Mouse (Mus musculus): ENCODE data around the gene C8g. TPM values are rescaled to one million over a fixed set of nuclear protein-coding genes. Genes with fewer than 3 reads are reported as not detected.

C8g gene
- polyA plus RNA-seq, 1 experiment from 2014 or later = 106 TPM

DNA sequence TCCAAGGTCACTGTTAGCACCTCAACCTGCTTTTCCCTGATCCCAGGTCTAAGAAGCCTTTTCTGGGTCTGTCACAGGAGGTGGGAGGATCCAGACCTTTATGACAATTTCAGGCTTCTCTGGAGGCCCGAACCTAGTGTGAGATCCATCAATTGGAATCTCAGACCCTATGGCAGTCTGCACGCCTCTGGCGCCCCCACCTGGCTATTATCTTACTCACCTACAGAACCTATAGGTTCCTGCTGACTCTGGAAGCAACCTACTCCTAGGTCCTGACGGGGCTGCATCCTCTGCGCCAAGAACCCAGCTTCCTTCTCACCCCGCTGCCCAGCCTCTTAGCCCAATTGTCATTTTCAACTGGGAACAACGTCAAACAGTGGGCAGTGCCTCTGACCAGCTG is 18.6 kb downstream of the C8g start:
- DNase-seq (peak; percentile 79), ATAC-seq (no peak)
- H3K36me3 ChIP-seq (replicated peaks; ENCODE audit: insufficient read depth, low read length) = no peaks in the 10 kb centered on the region
- H3K9ac ChIP-seq (replicated peaks) = no peak overlapping the region
- H3K4me1 ChIP-seq (ENCODE audit: insufficient read depth) = peaks cover 9% of the 10 kb centered on the region; the same call in 1 of the 2 replicates
- TF ChIP-seq CTCF (IDR thresholded peaks at IDR 0.05; ENCODE audit: low read depth) = peak; percentile 74
- no peak for TF ChIP-seq EP300 (IDR thresholded peaks at IDR 0.05; ENCODE audit: low read depth)
- WGBS (ENCODE audit: insufficient replicate concordance) = 8% methylated on average over 7 of the region's 7 CpGs
- H3K9me3 ChIP-seq (ENCODE audit: low read length) = no peaks in the 10 kb centered on the region
- no peak overlapping the region for H3K4me2 ChIP-seq (ENCODE audit: low read depth, low read length)
- H3K4me3 ChIP-seq (ENCODE audit: low read depth, low read length) = no peak overlapping the region
- no peaks in the 10 kb centered on the region for H3K27me3 ChIP-seq (ENCODE audit: insufficient read depth, low read length)
- no peak overlapping the region for H3K27ac ChIP-seq (ENCODE audit: low read depth)

DNA sequence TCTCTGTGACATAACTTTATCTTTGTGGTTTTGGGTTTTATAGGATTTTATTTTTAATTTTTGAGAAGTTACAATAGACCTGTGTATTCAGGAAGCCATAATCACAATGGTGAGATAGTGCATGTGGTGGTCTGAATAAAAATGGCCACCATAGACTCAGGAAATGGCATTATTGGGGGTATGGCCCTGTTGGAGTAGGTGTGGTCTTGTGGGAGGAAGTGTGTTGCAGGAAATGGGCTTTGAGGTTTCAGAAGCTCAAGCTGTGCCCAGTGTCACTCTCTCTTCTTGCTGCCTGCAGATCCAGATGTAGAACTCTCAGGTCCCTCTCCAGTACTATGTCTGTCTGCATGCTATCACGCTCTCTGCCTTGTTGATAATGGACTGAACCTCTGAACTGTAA is 21.0 kb downstream of the C8g start:
- H3K9ac ChIP-seq (replicated peaks) = no peak overlapping the region
- WGBS (ENCODE audit: insufficient replicate concordance) = 71% methylated on average over 1 of the region's 1 CpGs
- H3K4me2 ChIP-seq (ENCODE audit: low read depth, low read length) = no peak overlapping the region
- ATAC-seq (no peak), DNase-seq (no peak)
- no peaks in the 10 kb centered on the region for H3K9me3 ChIP-seq (ENCODE audit: low read length)
- peaks cover 8% of the 10 kb centered on the region; the same call in 1 of the 2 replicates for H3K4me1 ChIP-seq (ENCODE audit: insufficient read depth)
- TF ChIP-seq EP300 (IDR thresholded peaks at IDR 0.05; ENCODE audit: low read depth) = no peak
- TF ChIP-seq CTCF (IDR thresholded peaks at IDR 0.05; ENCODE audit: low read depth) = no peak
- no peak overlapping the region for H3K27ac ChIP-seq (ENCODE audit: low read depth)
- no peaks in the 10 kb centered on the region for H3K36me3 ChIP-seq (replicated peaks; ENCODE audit: insufficient read depth, low read length)
- H3K4me3 ChIP-seq (ENCODE audit: low read depth, low read length) = no peak overlapping the region
- no peaks in the 10 kb centered on the region for H3K27me3 ChIP-seq (ENCODE audit: insufficient read depth, low read length)

- H3K4me1 ChIP-seq (ENCODE audit: insufficient read depth) = 0 out of 2 replicates have a peak, but pooled peaks cover 2% of the 10 kb centered on the region
- H3K27me3 ChIP-seq (ENCODE audit: insufficient read depth, low read length) = no peaks in the 10 kb centered on the region
- TF ChIP-seq EP300 (IDR thresholded peaks at IDR 0.05; ENCODE audit: low read depth) (no peak), CTCF (IDR thresholded peaks at IDR 0.05; ENCODE audit: low read depth) (no peak)
- WGBS (ENCODE audit: insufficient replicate concordance) = 61% methylated on average over 10 of the region's 10 CpGs
- H3K27ac ChIP-seq (ENCODE audit: low read depth) = no peak overlapping the region
- H3K9me3 ChIP-seq (ENCODE audit: low read length) = no peaks in the 10 kb centered on the region
- no peaks in the 10 kb centered on the region for H3K36me3 ChIP-seq (replicated peaks; ENCODE audit: insufficient read depth, low read length)
- DNase-seq (no peak), ATAC-seq (no peak)
- H3K4me3 ChIP-seq (ENCODE audit: low read depth, low read length) = no peak overlapping the region
- no peak overlapping the region for H3K4me2 ChIP-seq (ENCODE audit: low read depth, low read length)
- no peak overlapping the region for H3K9ac ChIP-seq (replicated peaks)
These were observed 21.8 kb downstream of the C8g start for GRCm38 (mm10) chr2:25479551-25480311.

DNA sequence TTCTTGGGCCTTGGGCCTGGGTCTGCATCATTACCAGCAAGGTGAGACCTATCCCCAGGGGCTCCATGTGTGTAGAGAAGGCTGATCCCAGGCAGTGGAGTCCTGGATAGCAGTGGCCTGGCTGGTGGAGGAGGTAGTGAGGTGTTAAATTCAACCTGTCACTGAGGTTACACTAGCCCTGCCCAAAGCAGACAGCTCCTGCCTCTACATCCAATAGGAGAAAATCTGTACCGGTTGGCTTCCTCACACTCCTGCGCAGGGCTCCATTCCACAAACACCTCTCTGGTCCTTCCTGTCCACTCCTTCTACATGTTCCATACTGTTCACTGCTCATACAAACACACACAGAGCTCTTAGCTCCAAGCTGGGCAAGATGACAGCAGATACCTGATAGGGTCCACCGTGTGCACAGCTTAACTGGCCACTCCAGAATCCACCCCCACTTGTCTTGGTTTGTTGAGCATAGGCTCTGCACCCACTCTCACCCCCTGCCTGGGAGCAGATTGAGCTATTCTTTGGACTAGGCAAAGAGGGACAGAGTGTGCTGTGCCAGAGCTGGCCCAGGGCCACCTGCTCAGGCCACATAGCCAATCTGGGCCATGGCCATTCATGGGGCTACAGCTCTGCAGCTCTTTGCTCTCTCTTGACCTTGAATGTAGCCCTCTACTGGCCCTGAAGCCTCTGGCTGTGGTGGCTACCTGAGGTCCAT is 23.4 kb downstream of the C8g start:
- Histone ChIP-seq H3K4me1 (ENCODE audit: insufficient read depth) (no peaks in the 10 kb centered on the region), H3K27me3 (ENCODE audit: insufficient read depth, low read length) (no peaks in the 10 kb centered on the region), H3K9me3 (ENCODE audit: low read length) (no peaks in the 10 kb centered on the region), H3K4me3 (ENCODE audit: low read depth, low read length) (no peak overlapping the region), H3K27ac (ENCODE audit: low read depth) (no peak overlapping the region), H3K4me2 (ENCODE audit: low read depth, low read length) (no peak overlapping the region), H3K36me3 (replicated peaks; ENCODE audit: insufficient read depth, low read length) (no peaks in the 10 kb centered on the region), H3K9ac (replicated peaks) (no peak overlapping the region)
- TF ChIP-seq CTCF (IDR thresholded peaks at IDR 0.05; ENCODE audit: low read depth) = no peak
- no peak for TF ChIP-seq EP300 (IDR thresholded peaks at IDR 0.05; ENCODE audit: low read depth)
- DNase-seq = no peak
- WGBS (ENCODE audit: insufficient replicate concordance) = 90% methylated on average over 3 of the region's 3 CpGs
- no peak for ATAC-seq

GRCm38 (mm10) chr2:25477541-25477940 is 24.0 kb downstream of the C8g start:
- no peak overlapping the region for H3K4me2 ChIP-seq (ENCODE audit: low read depth, low read length)
- 78% methylated on average over 8 of the region's 8 CpGs for WGBS (ENCODE audit: insufficient replicate concordance)
- H3K9ac ChIP-seq (replicated peaks) = no peak overlapping the region
- no peak overlapping the region for H3K27ac ChIP-seq (ENCODE audit: low read depth)
- H3K9me3 ChIP-seq (ENCODE audit: low read length) = no peaks in the 10 kb centered on the region
- TF ChIP-seq CTCF (IDR thresholded peaks at IDR 0.05; ENCODE audit: low read depth) = no peak
- no peak for ATAC-seq
- H3K36me3 ChIP-seq (replicated peaks; ENCODE audit: insufficient read depth, low read length) = no peaks in the 10 kb centered on the region
- H3K27me3 ChIP-seq (ENCODE audit: insufficient read depth, low read length) = no peaks in the 10 kb centered on the region
- DNase-seq = no peak
- H3K4me1 ChIP-seq (ENCODE audit: insufficient read depth) = no peaks in the 10 kb centered on the region
- no peak overlapping the region for H3K4me3 ChIP-seq (ENCODE audit: low read depth, low read length)

GRCm38 (mm10) chr2:25472550-25472949 is 29.0 kb downstream of the C8g start:
- no peak for TF ChIP-seq CTCF (IDR thresholded peaks at IDR 0.05; ENCODE audit: low read depth)
- no peak for TF ChIP-seq EP300 (IDR thresholded peaks at IDR 0.05; ENCODE audit: low read depth)
- H3K27me3 ChIP-seq (ENCODE audit: insufficient read depth, low read length) = no peaks in the 10 kb centered on the region
- H3K4me1 ChIP-seq (ENCODE audit: insufficient read depth) = no peaks in the 10 kb centered on the region
- DNase-seq = no peak
- H3K36me3 ChIP-seq (replicated peaks; ENCODE audit: insufficient read depth, low read length) = no peaks in the 10 kb centered on the region
- WGBS (ENCODE audit: insufficient replicate concordance) = 81% methylated on average over 2 of the region's 2 CpGs
- ATAC-seq = peak; percentile 81
- H3K27ac ChIP-seq (ENCODE audit: low read depth) = no peak overlapping the region
- no peak overlapping the region for H3K4me2 ChIP-seq (ENCODE audit: low read depth, low read length)
- no peaks in the 10 kb centered on the region for H3K9me3 ChIP-seq (ENCODE audit: low read length)
- no peak overlapping the region for H3K4me3 ChIP-seq (ENCODE audit: low read depth, low read length)
- H3K9ac ChIP-seq (replicated peaks) = no peak overlapping the region
